Mouse (Mus musculus) bone marrow macrophage, adult 2 months (primary cell): ENCODE results near the gene Mettl2.

Experiments
- CTCF ChIP-seq: IDR thresholded peaks from 2 replicates; pipeline ENCODE4 v1.5.1; 2012; ENCODE audit warnings: low read depth, mild to moderate bottlenecking, low read length, moderate library complexity
- POLR2A ChIP-seq: IDR thresholded peaks from 2 replicates; pipeline ENCODE4 v1.6.1; 2012; ENCODE audit warnings: mild to moderate bottlenecking, low read depth, low read length, borderline replicate concordance

DNA sequence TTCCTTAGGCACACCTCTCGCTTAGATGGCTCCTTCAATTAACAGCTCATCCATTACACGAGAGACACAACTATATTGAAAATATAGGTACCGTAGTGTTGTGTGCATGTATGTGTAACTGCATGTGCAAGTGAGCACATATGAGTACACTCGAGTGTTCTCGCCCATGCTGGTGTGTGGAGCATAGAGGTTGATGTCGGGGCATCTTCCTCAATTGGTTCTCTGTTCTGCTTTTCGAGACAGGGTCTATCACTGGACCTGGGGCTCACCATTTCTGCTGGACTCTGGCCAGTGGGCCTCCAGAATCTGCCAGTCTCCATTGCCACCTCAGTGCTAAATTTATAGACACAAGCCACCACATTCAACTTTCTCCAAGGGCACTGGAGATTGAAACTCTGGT, 8.4 kb upstream of the Mettl2 start:
- TF ChIP-seq CTCF (no peak), POLR2A (no peak)
